Mouse (Mus musculus): ENCODE data around the gene Lpxn. TPM values are rescaled to one million over a fixed set of nuclear protein-coding genes. Genes with fewer than 3 reads are reported as not detected.
A peak's percentile ranks its signal among the peaks of the same experiment; 100 is the strongest.

The Lpxn gene
- total RNA-seq, 2 experiments from 2014 or later, result 1.4 to 1.5 TPM

DNA sequence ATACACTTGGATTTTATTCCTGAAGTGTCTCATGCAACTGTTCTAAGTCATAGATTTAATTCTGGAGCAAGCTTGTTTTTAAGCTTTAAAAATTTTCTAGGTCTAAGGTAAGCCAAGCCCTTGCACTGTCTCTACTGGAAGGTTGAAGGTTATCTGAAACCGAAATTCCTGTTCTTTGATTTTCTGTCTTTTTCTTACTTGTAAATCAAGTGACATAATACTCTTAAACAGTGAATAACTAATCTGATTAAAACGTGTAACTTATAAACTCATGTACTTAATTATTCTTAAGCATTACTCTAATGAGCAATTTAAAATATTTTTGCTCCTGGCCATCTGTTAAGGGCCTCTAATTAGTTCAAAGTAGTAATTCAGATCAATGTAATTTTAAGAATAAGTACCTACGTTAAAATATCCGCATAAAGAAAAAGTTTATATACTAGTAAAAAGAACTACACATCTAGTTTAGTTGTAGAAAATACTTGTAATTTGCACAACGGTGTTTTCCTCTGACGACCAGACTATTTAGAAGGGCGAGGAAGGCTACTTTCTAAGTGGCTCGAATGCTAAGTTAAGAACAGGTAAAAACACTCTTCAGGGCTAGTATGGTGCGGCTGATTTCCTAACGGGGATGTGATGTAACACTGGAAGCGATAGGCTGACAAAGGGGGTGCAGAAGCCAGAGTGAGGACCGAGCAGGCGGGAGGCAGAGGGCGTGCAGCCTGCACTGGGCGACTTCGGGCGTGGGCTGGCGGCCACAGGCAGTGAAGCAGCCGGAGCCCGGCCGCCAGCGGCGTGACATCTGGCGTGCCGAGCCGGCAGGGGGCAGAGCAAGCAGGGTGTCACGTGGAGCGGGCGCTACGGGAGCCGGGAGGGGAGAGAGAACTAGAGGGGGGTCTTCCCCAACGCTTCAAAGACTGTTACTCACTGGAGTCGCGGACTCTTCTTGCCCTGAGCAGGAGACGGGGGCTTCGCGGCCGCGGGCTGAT is 1.6 kb upstream of the Lpxn start:
- intact Hi-C loops (cut with DNase I), result loop anchor here (2.0 to 10.0 kb wide), 5 partner anchors 277 to 880 kb away; partner anchors contain the start of genes Dtx4 and Patl1
- DNase-seq (ENCODE audit: extremely low spot score in 1 of 2, low spot score in 2 of 2), result peak; percentile 93 to 96
- TF ChIP-seq CTCF (IDR thresholded peaks at IDR 0.05), result peak; percentile 83
- peak overlapping the region; percentile 90 for H3K4me3 ChIP-seq
- peak overlapping the region; percentile 98 for H3K27ac ChIP-seq

DNA sequence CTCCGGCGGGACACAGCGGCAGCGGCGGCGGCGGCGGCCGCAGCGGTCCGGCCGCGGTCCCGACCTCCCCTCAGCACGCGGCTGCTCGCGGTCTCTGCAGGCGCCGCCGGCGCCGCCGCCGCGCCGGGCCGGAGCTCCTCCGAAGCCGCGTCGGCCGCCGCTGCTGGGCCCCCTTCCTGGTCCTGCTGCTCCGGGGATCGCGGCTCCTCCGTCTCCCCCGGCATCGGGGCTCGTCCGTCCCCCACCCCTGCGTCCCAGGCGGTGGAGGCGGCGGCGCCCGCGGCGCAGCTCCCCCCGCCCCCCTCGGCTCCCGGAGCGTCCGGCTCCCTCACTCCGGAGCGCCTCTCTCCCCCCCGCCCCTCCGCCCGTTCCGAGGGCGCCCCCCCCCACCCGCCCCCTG is 883 bp upstream of the Lpxn start:
- TF ChIP-seq CTCF (IDR thresholded peaks at IDR 0.05), result no peak
- DNase-seq (ENCODE audit: extremely low spot score in 1 of 2, low spot score in 2 of 2), result no peak
- peak overlapping the region; percentile 90 for H3K4me3 ChIP-seq
- peak overlapping the region; percentile 98 for H3K27ac ChIP-seq
- intact Hi-C loops (cut with DNase I), result loop anchor here (2.0 to 10.0 kb wide), 5 partner anchors 278 to 880 kb away; partner anchors contain the start of genes Dtx4 and Patl1

DNA sequence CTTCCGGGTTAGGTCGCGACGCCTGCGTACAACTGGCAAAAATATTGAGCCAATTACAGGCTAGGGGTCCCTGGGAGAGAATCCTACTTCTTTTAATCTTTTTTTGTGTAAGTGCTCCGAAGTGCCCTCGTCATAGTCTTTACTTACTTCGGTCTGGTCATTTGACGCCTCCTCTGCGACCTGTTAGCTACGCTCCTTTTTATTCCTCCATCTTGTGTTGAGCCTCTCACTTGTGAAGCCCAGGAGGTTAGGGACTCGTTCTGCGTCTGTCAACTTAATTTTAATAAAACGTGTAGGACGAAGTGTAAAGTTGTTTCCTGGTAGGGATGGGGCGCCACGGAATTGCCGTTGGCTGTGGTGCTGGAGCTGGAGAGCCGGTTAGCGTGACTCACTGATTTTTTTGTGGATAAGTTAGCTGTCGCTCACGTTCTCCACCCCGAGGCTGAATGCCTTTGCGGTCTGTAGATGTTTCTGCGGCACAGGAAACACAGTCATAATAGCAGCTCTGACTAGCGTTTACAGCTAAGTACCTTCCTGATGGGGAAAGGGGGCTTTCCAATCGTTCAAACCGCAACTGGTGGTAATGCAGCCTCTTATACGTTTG is 437 bp downstream of the Lpxn start:
- intact Hi-C loops (cut with DNase I), result loop anchor here (2.0 to 10.0 kb wide), 6 partner anchors 74 to 882 kb away; partner anchors contain the start of genes Dtx4 and Patl1
- Histone ChIP-seq H3K27ac (peak overlapping the region; percentile 99), H3K4me3 (peak overlapping the region; percentile 90)
- DNase-seq (ENCODE audit: extremely low spot score in 1 of 2, low spot score in 2 of 2), result peak; percentile 50 to 69
- TF ChIP-seq CTCF (IDR thresholded peaks at IDR 0.05), result no peak

DNA sequence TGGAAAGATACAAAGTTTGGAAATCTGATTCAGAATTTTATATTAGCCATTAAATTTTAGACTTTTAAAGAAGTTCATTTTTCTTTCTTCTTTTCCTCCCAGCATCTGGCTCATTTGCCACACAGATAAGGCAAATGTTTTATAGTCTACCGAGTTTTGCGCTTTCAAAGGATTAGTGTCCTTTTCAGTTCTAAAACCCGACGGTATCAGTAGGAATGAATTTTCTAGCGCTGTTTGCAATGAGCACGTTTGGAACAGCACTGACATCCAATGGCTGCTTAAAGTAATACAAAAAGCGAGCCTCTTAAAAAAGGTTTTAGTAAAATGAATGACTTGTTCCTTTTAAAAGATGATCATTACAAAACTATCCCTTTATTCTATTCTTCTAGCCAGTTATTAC is 1.1 kb downstream of the Lpxn start:
- no peak for DNase-seq (ENCODE audit: extremely low spot score in 1 of 2, low spot score in 2 of 2)
- TF ChIP-seq CTCF (IDR thresholded peaks at IDR 0.05), result peak; percentile 58
- intact Hi-C loops (cut with DNase I), result loop anchor here (2.0 to 10.0 kb wide), 6 partner anchors 74 to 882 kb away; partner anchors contain the start of genes Dtx4 and Patl1
- Histone ChIP-seq H3K27ac (peak overlapping the region; percentile 99), H3K4me3 (peak overlapping the region; percentile 90)

DNA sequence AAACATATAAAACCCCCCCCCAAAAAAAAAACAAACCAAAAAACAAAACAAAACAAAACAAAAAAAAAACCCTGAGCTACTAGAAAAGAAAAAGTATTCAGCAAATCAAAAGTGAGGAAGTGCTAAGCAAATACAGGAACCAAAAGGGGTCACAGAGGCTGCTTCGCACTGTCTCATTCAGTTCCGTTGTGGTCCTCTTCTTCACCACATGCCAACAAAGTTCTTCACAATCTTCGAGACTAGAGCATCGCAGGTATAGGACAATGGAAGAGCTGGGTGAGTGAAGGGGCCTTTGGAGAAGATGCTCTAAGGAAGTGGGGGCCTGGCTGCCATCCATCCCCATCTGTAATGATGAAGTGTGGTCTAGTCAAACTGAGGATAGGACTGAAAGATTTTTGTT is 2.4 kb downstream of the Lpxn start:
- no peak overlapping the region for H3K27ac ChIP-seq
- TF ChIP-seq CTCF (IDR thresholded peaks at IDR 0.05), result no peak
- intact Hi-C loops (cut with DNase I), result loop anchor here (5.0 to 10.0 kb wide), 4 partner anchors 281 to 884 kb away; partner anchors contain the start of genes Dtx4 and Patl1

DNA sequence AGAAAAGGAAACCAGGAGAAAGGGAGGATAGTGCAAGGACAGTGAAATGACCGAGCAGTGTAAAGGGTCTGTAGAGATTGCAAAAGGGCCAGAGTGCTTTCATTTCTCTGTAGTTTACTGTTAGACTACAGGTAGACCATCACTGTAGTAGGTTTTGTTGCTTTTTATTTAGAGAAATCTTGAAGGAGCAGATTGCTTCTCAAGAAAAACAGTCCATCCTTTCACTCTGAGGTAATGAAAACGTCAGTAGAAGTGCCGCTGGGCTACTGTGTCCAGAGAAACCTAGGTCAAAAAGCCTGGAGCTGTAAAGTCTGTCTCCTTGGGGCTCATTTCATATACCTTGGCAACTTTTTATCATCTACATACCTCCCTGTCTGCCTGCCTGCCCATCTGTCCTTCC is 3.1 kb downstream of the Lpxn start:
- no peak for DNase-seq (ENCODE audit: extremely low spot score in 1 of 2, low spot score in 2 of 2)
- intact Hi-C loops (cut with DNase I), result loop anchor here (5.0 to 10.0 kb wide), 4 partner anchors 282 to 884 kb away; partner anchors contain the start of genes Dtx4 and Patl1
- Histone ChIP-seq H3K4me3 (no peak overlapping the region), H3K27ac (no peak overlapping the region)
- TF ChIP-seq CTCF (IDR thresholded peaks at IDR 0.05), result no peak

More for the DNA sequence above, 2.4 kb downstream of the Lpxn start:
- H3K4me3 ChIP-seq, result no peak overlapping the region
- DNase-seq (ENCODE audit: extremely low spot score in 1 of 2, low spot score in 2 of 2), result no peak

DNA sequence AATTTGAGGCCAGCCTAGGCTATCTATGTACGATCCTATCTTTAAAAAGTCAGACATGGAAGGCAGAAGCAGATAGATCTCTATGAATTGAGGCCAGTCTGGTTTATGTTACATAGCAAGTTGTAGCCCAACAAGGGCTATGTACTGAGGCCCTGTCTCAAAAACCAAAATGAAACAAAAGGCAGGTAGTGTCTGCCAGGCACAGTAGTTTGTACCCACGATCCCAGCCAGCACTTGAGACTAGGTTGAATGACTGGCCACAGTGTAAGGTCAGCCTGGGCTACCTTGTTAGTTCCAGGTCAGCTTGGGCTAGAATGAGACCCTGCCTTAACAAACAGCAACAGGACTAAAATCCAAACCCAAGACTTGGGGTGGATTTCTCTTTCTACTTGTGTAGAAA is 4.6 kb downstream of the Lpxn start:
- H3K27ac ChIP-seq, result no peak overlapping the region
- intact Hi-C loops (cut with DNase I), result no loop called here
- H3K4me3 ChIP-seq, result no peak overlapping the region
- no peak for TF ChIP-seq CTCF (IDR thresholded peaks at IDR 0.05)
- DNase-seq (ENCODE audit: extremely low spot score in 1 of 2, low spot score in 2 of 2), result no peak

DNA sequence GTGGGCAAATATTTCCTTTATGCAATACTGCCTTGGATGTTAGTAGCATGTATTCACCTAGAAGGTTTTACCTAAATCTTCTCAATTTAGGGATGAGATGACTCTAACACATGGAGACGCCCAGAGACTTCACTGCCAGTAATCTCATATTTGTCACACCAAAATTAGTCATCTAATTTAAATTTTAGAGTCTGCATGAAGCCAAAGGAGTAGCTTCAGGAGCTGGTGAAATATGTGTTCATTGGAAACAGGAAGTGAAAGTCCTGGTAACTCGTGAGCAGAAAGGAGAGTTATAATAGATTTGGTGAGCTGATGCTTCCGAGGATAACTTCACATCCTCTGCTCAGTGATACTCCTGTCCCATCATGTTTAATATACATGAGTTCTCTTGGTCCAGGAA is 5.1 kb downstream of the Lpxn start:
- no peak for DNase-seq (ENCODE audit: extremely low spot score in 1 of 2, low spot score in 2 of 2)
- intact Hi-C loops (cut with DNase I), result no loop called here
- Histone ChIP-seq H3K4me3 (no peak overlapping the region), H3K27ac (no peak overlapping the region)
- TF ChIP-seq CTCF (IDR thresholded peaks at IDR 0.05), result no peak

DNA sequence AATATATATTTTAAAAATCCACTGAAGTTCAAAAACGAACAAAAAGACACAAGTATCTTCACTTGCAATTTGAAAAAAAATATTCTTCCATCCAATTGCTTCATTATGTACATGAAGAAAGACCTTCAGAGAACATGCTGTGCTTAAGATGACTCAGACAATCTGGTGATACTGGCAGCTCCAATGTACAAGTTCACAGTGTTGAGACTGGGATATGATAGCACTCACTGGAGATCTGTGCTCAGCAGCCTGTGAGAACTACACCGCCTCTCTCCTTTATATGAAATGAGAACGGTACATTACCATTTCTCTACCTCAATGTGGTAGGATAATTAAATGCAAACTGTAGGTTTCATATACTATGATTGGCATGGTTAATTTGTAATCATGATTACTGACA is 6.8 kb downstream of the Lpxn start:
- DNase-seq (ENCODE audit: extremely low spot score in 1 of 2, low spot score in 2 of 2), result no peak
- TF ChIP-seq CTCF (IDR thresholded peaks at IDR 0.05), result no peak
- intact Hi-C loops (cut with DNase I), result no loop called here
- H3K27ac ChIP-seq, result peak overlapping the region; percentile 48
- no peak overlapping the region for H3K4me3 ChIP-seq

DNA sequence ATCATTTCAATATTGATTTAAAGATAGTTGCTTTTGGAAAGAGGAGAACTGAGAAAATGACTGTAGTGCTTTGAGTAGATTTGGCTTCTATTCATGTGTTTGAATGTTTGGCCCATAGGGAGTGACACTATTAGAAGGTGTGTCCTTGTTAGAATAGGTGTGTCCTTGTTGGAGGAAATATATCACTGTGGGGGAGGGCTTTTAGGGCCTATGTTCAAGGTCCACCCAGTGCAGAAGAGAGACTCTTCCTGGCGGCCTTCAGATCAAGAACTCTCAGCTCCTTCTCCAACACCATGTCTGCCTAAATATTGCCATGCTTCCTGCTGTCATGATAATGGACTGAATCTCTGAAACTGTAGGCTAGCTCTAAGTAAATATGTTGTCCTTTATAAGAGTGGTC is 8.2 kb downstream of the Lpxn start:
- Histone ChIP-seq H3K27ac (no peak overlapping the region), H3K4me3 (no peak overlapping the region)
- intact Hi-C loops (cut with DNase I), result no loop called here
- DNase-seq (ENCODE audit: extremely low spot score in 1 of 2, low spot score in 2 of 2), result no peak
- no peak for TF ChIP-seq CTCF (IDR thresholded peaks at IDR 0.05)

DNA sequence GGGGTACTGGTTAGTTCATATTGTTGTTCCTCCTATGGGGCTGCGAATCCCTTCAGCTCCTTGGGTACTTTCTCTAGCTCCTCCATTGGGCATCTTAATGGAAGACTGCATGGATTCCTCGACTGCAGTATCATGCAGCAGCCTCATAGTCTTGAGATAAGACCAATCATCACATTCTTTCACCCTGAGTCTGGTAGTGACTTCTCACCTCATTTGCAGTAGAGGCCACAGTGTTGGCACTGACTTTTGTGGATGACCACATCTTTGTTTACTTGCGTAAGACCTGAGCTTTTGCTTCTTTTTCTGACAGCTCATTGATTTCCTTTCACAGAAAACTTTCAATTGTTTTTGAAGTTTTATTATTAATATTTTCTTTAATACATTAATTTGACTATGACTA is 9.7 kb downstream of the Lpxn start:
- TF ChIP-seq CTCF (IDR thresholded peaks at IDR 0.05), result no peak
- no peak for DNase-seq (ENCODE audit: extremely low spot score in 1 of 2, low spot score in 2 of 2)
- intact Hi-C loops (cut with DNase I), result no loop called here
- Histone ChIP-seq H3K4me3 (no peak overlapping the region), H3K27ac (no peak overlapping the region)

DNA sequence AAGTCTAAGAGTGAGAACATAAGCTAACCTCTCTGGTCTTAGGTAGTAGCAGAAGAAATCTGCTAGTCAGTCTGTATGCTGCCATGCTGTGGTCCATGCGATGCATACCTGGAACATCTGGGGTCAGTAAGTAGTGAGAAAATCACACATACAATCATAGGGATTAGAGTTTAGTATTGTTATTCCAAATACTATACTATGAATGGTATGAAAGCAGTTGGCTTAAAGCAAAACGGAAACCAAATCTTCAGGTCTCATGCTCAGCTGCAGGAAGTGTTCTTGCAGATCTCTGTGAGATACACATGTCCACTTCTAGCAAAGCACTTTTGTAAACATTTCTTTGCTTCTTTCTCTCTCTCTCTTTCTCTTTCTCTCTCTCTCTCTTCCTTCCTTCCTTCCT is 10.2 kb downstream of the Lpxn start:
- Histone ChIP-seq H3K4me3 (no peak overlapping the region), H3K27ac (no peak overlapping the region)
- no peak for DNase-seq (ENCODE audit: extremely low spot score in 1 of 2, low spot score in 2 of 2)
- intact Hi-C loops (cut with DNase I), result no loop called here
- TF ChIP-seq CTCF (IDR thresholded peaks at IDR 0.05), result no peak
